Mouse (Mus musculus) thymus, postnatal 10 days (tissue): ENCODE data around the gene Smg5.
"Not testable (repeated sequence)": the region's sequence is repeated elsewhere in the genome, so short reads cannot be mapped to it uniquely, and the experiment has no call there.

Experiments
- DNase-seq, 2 experiments: peaks; one replicate each; pipeline ENCODE4 v3.0.0; 2021; ENCODE audit warnings: low spot score in 2 of 2

Gene Smg5

DNA sequence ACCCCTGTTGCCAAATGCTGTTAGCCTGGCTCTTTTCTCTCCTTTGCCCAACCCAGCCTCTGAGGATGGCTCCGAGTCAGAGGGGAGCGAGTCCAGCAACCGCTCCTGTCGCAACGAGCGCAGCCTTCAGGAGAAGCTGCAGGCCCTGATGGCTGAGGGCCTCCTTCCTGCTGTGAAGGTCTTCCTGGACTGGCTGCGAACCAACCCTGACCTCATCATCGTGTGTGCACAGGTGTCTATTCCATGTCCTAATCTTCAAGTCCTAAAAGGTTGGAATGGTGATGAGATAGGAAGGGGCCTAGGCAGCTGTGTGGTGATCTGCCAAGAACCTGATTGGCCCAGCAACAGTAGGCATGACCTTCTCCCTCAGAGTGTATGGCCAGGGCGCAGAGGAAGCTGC is 16.8 kb downstream of the Smg5 start:
- DNase-seq, result no peak

DNA sequence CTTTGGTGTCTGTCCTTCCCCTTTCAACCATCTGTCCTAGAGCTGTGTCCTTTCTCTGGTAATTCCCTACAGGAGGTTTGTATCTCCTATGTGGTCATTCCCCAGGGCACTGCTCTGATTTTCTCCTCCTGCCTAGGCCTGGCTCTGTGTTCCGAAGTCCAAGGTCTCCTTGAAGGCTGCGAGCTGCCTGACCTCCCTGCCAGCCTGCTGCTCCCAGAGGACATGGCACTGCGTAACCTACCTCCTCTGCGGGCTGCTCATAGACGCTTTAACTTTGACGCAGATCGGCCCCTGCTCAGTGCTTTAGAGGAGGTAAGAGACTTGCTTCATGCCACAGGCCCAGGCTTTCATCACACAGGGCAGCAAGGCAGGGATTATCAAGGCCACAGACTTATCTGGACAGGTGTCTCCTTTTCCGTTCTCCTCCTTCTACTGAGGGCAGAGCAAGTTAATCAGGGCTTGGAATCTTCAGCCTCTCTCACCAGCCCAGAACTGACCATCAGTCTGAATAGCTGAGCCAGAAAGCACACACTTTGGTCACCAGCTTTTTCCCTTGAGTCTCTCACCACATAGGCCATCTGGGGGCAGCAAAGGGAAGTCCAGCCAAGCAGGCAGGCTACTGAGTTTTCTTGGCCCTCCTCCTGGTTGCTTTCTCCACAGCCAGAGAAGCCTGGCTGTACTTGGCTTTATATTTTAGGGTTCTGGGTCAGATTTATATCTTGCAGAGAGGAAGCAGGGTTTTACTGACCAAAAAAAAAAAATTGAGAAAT is 18.5 kb downstream of the Smg5 start:
- no peak for DNase-seq

DNA sequence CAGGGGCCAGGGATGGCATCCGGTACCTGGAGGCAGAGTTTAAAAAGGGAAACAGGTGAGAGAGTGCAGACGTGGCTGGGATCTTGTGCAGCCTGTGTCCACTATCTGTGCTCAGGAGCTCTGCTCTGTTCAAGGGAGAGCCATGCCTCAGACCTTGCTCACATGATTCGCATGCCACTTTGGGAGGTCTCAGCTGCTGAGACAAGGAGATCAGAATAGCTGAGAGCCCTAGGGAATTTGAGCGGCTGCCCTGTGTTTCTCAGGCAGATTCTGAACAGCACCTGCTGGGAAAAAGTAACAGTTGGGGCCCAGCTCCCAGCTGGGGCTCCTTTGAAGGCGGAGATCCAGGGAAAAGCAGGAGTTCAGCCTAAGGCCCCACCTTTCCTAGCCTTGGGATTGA is 23.5 kb downstream of the Smg5 start:
- DNase-seq, result no peak

DNA sequence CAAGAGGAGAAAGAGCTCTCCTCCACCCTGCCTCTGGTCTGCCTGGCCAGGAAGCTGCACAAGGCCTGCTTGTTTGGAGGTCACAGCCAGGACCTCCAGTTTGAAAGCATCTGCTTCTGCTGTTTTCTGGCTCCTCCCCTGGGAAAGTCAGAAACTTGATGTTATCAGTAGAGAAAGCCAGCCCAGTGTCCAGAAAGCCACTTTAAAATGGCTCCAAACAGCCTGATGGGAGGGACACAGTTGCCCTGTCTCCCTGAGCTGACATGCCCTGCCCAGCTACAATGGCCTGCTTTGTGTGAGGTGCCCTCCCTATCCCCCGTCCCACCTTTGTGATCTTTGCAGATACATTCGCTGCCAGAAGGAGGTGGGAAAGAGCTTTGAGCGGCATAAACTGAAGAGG is 23.9 kb downstream of the Smg5 start:
- no peak for DNase-seq

DNA sequence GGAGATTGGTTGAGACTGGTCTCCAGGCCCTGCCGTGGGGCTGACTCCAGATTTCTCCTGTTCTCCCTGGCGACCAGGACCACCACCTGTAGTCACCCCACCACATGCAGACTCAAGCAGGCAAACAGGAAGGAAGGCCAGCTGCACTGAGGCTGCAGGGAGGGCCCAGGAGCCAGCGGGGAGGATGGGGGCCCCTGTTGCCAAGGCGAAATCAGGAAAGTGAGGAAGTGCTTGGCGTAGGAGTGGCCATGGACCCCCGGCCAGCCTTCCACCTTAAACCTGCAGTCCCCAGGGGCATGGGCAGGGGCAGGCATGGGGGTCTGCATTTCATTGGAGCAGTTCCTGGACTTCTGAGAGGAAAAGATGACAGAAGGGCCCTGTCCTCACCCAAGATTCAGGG is 25.0 kb downstream of the Smg5 start:
- DNase-seq, result peak in 1 of 2 experiments; percentile 18

DNA sequence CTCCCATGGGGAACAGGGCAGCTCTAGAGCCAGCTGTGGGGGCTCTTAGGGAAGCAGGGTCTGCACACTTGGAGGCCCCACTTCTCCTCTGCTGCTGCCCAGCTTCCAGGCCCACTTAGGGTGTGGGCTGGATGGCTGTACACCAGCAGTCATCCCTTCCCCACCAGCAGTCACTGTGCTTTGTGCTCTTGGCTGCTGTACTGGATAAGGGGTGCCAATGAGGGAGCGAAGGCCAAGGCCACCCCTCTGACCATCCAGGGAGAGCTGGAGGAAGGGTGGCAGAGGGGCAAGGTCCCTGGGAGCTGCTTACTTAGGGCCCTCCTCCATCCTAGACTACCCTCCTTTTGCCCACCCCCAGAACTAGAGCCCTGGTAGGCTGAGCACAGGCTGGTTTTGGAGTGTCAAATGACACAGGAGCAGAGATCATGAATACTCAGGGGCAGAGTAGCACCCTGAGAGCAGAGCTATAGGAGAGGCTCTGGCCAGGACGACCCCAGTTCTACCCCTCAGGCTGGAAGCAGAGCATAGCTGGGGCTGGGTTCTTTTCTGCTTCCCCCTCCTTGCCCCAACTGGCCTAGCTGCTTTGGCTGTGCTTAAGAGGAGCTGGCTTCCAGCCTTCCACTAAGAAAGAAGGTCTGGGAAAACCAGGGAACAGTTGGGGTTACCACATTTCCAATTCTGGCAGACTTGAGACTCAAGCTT is 25.7 kb downstream of the Smg5 start:
- no peak for DNase-seq

DNA sequence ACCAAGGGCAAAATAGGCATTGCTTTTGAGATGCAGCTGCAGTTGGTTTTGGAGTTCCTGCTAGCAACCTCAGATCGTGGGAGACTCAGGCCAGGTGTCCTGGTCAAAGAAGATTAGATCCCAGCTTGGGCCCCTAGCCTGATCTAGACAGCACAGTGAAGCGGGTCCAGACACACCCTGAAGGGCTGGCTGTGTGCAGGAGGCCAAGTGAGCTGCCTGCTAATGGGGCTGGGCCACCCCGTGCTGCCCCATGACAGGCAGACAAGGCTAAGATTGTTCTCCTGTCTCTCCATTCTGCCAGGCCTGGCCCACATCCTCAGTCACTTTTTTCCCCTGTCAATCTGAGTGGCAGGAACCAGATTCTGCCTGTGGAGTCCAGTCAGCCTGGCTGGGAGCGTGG is 27.6 kb downstream of the Smg5 start:
- DNase-seq, result no peak

DNA sequence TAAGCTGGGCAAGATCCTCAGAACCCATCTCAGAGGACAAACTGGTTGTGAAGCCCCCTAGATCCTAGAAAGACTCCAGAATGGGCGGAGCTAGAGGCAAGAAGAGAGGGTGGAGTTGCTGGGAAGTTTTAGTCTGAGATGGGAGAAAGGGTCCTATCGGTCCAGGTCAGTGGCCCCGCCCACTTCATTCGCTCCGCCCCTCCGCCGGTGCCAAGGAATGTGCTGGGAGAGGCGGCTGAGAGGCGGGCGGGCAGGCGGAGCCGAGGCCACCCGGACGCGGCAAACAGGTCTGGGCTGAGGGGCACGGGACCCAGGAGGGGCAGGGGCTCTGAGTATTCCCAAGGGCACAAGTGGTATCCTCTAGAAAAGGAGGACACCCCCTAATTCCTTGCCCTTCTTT is 28.3 kb downstream of the Smg5 start, which contains the start of gene Paqr6:
TSS of gene Paqr6 (plus strand) at position 248 of the 400 bp plus-strand sequence.
- no peak for DNase-seq

DNA sequence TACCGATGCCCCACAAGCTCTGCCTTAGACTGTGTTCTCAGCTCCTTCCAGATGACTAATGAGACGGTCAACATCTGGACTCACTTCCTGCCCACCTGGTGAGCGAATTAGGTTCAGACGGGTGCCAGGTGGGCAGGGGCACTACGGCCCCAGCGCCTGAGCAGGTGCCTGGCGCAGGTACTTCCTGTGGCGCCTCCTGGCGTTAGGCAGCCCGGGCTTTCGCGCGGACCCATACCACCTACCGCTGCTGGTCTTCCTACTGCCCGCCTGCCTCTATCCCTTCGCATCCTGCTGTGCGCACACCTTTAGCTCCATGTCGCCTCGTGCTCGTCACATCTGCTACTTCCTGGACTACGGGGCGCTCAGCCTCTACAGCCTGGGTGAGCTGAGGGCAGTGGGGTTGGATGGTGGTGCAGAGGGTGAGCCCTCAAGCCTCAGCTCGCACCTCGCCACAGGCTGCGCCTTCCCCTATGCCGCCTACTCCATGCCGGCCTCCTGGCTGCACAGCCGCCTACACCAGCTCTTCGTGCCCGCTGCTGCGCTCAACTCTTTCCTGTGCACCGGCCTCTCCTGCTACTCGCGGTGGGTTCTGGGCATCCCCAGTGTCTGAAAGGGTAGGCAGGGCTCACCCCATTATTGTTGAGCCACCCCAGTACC is 29.8 kb downstream of the Smg5 start:
- peak in 1 of 2 experiments; percentile 14 for DNase-seq

DNA sequence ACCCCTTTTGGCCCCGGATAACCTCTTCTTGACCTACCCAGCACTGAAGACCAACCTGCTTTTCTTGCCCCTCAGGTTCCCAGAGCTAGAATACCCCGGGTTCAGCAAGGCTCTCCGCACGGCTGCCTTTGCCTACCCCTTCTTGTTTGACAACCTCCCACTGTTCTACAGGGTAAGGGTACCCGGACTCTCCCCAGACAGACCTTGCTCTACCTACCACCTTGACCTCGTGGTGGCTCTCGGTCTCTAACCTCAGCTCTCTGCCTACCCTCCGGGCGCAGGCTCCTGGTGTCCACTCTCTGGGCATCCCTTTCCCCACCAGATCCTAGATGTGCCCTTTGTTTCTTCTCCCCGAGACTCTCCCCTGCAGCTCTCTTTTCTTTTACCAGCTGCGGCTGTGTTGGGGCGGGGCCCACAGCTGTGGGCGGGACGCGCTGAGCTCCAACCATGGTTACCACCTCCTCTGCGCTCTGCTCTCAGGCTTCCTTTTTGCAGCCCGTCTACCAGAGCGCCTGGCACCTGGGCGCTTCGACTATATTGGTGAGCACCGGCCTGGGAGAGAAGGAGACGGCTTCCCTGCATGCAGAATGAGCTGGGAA is 30.9 kb downstream of the Smg5 start:
- DNase-seq, result peak; percentile 80 to 84

DNA sequence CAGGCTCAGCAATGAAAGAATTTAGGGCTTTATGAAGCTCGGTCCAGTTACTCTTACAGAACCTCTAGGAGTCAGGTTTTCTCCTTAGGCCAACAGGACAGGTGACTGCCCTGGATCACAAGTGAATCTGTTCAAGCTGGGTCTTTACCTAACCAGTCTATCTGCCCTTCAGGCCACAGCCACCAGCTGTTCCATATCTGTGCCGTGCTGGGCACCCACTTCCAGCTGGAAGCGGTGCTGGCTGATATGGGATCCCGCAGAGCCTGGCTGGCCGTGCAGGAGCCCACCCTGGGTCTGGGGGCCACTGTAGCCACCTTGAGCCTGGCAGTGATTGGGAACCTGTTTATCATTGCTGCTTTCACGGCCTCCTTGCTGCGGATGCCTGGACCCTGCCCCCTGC is 31.5 kb downstream of the Smg5 start:
- not testable (repeated sequence) for DNase-seq

DNA sequence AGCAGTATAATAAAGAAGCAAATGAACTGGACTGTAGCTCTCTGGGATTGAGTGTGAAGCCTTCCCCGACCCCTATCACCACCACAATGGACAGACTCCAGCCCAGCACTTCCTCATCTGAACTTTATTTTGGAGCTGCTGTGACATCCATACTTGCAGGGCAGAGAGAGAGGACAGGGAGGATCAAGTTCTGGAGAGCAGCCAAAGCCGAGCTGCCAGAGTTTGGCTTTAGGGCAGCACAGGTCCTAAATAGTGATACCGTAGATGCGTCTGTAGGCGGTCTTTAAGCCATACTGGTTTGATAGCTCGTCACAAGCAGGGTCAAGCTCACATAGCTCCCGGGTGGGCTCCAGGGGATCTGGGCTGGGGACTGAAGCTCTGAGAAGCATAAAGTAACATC is 32.5 kb downstream of the Smg5 start:
- DNase-seq, result not testable (repeated sequence)

DNA sequence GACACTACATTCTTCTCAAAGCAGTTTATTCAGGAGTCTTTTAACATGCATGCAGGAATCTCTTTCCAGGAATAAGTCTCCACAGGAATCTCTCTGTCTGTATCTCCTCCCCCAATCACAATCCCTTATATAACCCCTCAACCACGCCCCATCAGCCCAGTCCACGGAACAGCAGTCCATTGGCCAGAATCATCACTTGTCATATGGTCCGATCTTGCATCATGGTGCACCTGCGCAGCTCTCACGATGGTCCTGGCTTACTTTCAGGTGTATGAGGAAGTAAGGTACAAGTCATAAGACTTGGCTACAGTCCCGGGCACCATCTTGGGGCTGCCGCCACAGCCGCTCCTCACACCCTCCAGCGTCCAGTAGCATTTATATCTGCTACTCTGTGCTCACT is 36.6 kb downstream of the Smg5 start, which contains the start of gene Bglap3:
TSS of gene Bglap3 (minus strand) at position 101 of the 400 bp plus-strand sequence.
- not testable (repeated sequence) for DNase-seq

DNA sequence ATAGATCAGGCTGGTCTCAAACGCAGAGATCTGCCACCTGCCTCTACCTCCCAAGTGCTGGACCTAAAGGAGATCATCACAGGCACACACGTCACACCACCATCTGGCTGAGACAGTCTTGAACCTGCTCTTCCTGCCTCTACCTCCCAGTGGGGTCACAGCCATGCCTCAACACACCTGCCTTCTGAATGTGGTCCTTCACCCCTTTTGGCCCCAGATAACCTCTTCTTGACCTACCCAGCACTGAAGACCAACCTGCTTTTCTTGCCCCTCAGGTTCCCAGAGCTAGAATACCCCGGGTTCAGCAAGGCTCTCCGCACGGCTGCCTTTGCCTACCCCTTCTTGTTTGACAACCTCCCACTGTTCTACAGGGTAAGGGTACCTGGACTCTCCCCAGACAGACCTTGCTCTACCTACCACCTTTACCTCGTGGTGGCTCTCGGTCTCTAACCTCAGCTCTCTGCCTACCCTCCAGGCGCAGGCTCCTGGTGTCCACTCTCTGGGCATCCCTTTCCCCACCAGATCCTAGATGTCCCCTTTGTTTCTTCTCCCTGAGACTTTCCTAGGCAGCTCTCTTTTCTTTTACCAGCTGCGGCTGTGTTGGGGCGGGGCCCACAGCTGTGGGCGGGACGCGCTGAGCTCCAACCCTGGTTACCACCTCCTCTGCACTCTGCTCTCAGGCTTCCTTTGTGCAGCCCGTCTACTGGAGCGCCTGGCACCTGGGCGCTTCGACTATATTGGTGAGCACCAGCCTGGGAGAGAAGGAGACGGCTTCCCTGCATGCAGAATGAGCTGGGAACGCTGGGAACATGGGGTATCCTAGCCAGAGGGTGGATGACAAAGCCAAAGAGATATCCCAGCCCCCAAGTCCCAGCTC is 39.9 kb downstream of the Smg5 start:
- DNase-seq, result peak; percentile 46 to 57

DNA sequence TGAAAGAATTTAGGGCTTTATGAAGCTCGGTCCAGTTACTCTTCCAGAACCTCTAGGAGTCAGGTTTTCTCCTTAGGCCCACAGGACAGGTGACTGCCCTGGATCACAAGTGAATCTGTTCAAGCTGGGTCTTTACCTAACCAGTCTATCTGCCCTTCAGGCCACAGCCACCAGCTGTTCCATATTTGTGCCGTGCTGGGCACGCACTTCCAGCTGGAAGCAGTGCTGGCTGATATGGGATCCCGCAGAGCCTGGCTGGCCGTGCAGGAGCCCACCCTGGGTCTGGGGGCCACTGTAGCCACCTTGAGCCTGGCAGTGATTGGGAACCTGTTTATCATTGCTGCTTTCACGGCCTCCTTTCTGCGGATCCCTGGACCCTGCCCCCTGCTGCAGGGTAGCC is 40.6 kb downstream of the Smg5 start:
- not testable (repeated sequence) for DNase-seq

DNA sequence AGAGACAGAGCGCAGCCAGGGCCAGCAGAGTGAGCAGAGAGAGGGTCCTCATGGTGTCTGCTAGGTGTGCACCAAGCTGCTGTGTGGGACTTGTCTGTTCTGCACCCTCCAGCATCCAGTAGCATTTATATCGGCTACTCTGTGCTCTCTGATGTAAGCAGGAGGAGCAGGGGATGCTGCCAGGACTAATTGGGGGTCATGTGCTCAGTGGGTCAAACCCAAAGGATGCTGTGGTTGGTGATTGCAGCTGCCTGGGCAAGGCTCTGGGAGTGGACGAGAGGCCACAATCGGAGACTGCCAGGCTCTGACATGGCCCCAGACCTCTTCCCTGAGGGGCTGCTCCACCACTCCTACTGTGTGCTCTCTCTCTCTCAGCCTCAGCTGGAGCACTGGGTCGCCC is 42.5 kb downstream of the Smg5 start, which contains the start of gene Bglap2:
TSS of gene Bglap2 (minus strand) at position 101 of the 400 bp plus-strand sequence.
- DNase-seq, result not testable (repeated sequence)

DNA sequence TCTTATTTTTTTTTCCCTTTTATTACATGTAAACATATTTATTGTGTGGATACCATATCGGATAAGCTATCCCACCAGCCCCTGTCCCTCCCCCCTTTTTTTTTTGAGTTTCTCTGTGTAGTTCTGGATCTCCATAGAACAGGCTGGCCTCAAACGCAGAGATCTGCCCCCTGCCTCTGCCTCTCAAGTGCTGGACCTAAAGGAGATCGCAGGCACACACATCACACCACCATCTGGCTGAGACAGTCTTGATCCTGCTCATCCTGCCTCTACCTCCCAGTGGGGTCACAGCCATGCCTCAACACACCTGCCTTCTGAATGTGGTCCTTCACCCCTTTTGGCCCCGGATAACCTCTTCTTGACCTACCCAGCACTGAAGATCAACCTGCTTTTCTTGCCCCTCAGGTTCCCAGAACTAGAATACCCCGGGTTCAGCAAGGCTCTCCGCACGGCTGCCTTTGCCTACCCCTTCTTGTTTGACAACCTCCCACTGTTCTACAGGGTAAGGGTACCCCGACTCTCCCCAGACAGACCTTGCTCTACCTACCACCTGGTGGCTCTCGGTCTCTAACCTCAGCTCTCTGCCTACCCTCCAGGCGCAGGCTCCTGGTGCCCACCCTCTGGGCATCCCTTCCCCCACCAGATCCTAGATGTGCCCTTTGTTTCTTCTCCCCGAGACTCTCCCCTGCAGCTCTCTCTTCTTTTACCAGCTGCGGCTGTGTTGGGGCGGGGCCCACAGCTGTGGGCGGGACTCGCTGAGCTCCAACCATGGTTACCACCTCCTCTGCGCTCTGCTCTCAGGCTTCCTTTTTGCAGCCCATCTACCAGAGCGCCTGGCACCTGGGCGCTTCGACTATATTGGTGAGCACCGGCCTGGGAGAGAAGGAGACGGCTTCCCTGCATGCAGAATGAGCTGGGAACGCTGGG is 45.6 kb downstream of the Smg5 start:
- peak; percentile 63 to 80 for DNase-seq

DNA sequence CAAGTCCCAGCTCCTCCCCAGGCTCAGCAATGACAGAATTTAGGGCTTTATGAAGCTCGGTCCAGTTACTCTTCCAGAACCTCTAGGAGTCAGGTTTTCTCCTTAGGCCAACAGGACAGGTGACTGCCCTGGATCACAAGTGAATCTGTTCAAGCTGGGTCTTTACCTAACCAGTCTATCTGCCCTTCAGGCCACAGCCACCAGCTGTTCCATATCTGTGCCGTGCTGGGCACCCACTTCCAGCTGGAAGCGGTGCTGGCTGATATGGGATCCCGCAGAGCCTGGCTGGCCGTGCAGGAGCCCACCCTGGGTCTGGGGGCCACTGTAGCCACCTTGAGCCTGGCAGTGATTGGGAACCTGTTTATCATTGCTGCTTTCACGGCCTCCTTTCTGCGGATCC is 46.3 kb downstream of the Smg5 start:
- not testable (repeated sequence) for DNase-seq

DNA sequence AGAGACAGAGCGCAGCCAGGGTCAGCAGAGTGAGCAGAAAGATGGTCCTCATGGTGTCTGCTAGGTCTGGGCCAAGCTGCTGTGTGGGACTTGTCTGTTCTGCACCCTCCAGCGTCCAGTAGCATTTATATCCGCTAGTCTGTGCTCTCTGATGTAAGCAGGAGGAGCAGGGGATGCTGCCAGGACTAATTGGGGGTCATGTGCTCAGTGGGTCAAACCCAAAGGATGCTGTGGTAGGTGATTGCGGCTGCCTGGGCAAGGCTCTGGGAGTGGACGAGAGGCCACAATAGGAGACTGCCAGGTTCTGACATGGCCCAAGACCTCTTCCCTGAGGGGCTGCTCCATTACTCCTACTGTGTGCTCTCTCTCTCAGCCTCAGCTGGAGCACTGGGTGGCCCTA is 48.3 kb downstream of the Smg5 start, which contains the start of gene Bglap:
TSS of gene Bglap (minus strand) at position 101 of the 400 bp plus-strand sequence.
- DNase-seq, result no peak
